Mouse (Mus musculus) hindbrain, postnatal 0 days (tissue): Measurements from ENCODE around the gene Nbr1. TPM values are rescaled to one million over a fixed set of nuclear protein-coding genes. Genes with fewer than 3 reads are reported as not detected.
"Not testable (repeated sequence)": the region's sequence is repeated elsewhere in the genome, so short reads cannot be mapped to it uniquely, and the experiment has no call there.

Experiments used
- ATAC-seq: fragments of 200-750 bp; cut with Nextera tagmentation; 2 replicates; pipeline ENCODE4 v1.8.0; 2017; ENCODE audit warnings: mild to moderate bottlenecking, moderate TSS enrichment, moderate library complexity
- DNase-seq: peaks from one replicate; pipeline ENCODE4 v3.0.0-alpha.2; 2015; ENCODE audit warnings: low spot score
- H3K27ac ChIP-seq: fragments of 300-500 bp; sonication (generic); 2 replicates; pipeline ENCODE4 v1.5.1; 2014; ENCODE audit warnings: mild to moderate bottlenecking
- H3K27me3 ChIP-seq: fragments of 300-500 bp; sonication (generic); 2 replicates; pipeline ENCODE4 v1.6.1; 2014; ENCODE audit warnings: low read length, mixed read lengths; ENCODE audit not compliant: insufficient read depth
- H3K36me3 ChIP-seq: fragments of 300-500 bp; sonication (generic); 2 replicates; pipeline ENCODE4 v1.6.1; 2014; ENCODE audit warnings: low read length, mixed read lengths; ENCODE audit not compliant: insufficient read depth
- H3K4me1 ChIP-seq: fragments of 300-500 bp; sonication (generic); 2 replicates; pipeline ENCODE4 v1.6.1; 2014; ENCODE audit warnings: antibody characterized with exemption, low read length, mixed read lengths; ENCODE audit not compliant: insufficient read depth
- H3K4me2 ChIP-seq: fragments of 300-500 bp; sonication (generic); 2 replicates; pipeline ENCODE4 v1.6.1; 2014; ENCODE audit warnings: low read depth, mild to moderate bottlenecking, low read length, moderate library complexity, mixed read lengths
- H3K4me3 ChIP-seq: fragments of 300-500 bp; sonication (generic); 2 replicates; pipeline ENCODE4 v1.5.1; 2014; ENCODE audit warnings: low read length
- H3K9ac ChIP-seq: fragments of 300-500 bp; sonication (generic); replicated peaks from 2 replicates; pipeline ENCODE4 v1.6.1; 2014; ENCODE audit warnings: mild to moderate bottlenecking, low read length, moderate library complexity, mixed read lengths
- H3K9me3 ChIP-seq: fragments of 300-500 bp; sonication (generic); 2 replicates; pipeline ENCODE4 v1.6.1; 2016; ENCODE audit warnings: low read length, mixed read lengths
- CTCF ChIP-seq: IDR thresholded peaks from 2 replicates; pipeline ENCODE4 v1.5.1; 2016; ENCODE audit warnings: antibody characterized with exemption, control low read depth, low read depth
- WGBS: fragments of 180-500 bp; shearing (Covaris S2); extraction: QIAGEN DNeasy Blood & Tissue Kit; methylation state at CpG from one replicate; pipeline ENCODE4 v1.1.7; 2014; 5-methylcytosine and 5-hydroxymethylcytosine counted together
- polyA plus RNA-seq: library from polyadenylated mRNA; unstranded; fragments of >200 nt; fragmentation: Nextera tagmentation; extraction: Ambion mirVana; gene quantifications from 2 replicates; pipeline ENCODE4 v1.2.1, GENCODE M21; 2015
- total RNA-seq: library from RNA; depleted of rRNA; stranded (reverse); fragments of >200 nt; gene quantifications from 2 replicates; pipeline ENCODE4 v1.2.3, GENCODE M21; 2014; rRNA removed

Gene Nbr1
- total and polyA plus RNA-seq, 2 experiments from 2014 or later: 53.9 to 152 TPM

GRCm38 (mm10) chr11:101618596-101618995, 66.6 kb downstream of the Nbr1 start:
- no peak overlapping the region for H3K27ac ChIP-seq
- no peaks in the 10 kb centered on the region for H3K36me3 ChIP-seq
- H3K27me3 ChIP-seq: no peaks in the 10 kb centered on the region
- no peak overlapping the region for H3K4me3 ChIP-seq
- peaks cover 11% of the 10 kb centered on the region; the same call in 1 of the 2 replicates for H3K4me1 ChIP-seq
- no peak overlapping the region for H3K4me2 ChIP-seq
- DNase-seq: no peak
- H3K9ac ChIP-seq: no peak overlapping the region
- WGBS: 79% methylated on average over 3 of the region's 3 CpGs
- TF ChIP-seq CTCF: no peak
- no peaks in the 10 kb centered on the region for H3K9me3 ChIP-seq
- ATAC-seq: no peak

GRCm38 (mm10) chr11:101620022-101620655, 68.2 kb downstream of the Nbr1 start:
- 90% methylated on average over 11 of the region's 11 CpGs for WGBS
- not testable (repeated sequence) for H3K27me3 ChIP-seq, H3K9me3 ChIP-seq, H3K4me3 ChIP-seq, DNase-seq, H3K4me2 ChIP-seq, H3K27ac ChIP-seq, H3K9ac ChIP-seq, ATAC-seq, H3K36me3 ChIP-seq
- peaks cover 11% of the 10 kb centered on the region; the same call in 1 of the 2 replicates for H3K4me1 ChIP-seq

- H3K4me2 ChIP-seq: peak overlapping the region; percentile 86
Observed at GRCm38 (mm10) chr11:101626649-101626994, 74.7 kb downstream of the Nbr1 start.

GRCm38 (mm10) chr11:101626995-101627856, 75.3 kb downstream of the Nbr1 start, which contains the start of gene Rdm1:
Rdm1 (plus strand) TSS chr11:101627195.
- Histone ChIP-seq H3K27me3 (no peaks in the 10 kb centered on the region), H3K36me3 (no peaks in the 10 kb centered on the region), H3K4me2 (peak within 1 kb of the TSS; percentile 86), H3K4me3 (peak within 1 kb of the TSS; percentile 55), H3K4me1 (peaks cover 5% of the 10 kb centered on the region; the same call in 1 of the 2 replicates), H3K9me3 (no peaks in the 10 kb centered on the region), H3K27ac (peak within 1 kb of the TSS; percentile 94), H3K9ac (peak within 1 kb of the TSS; percentile 50)
- DNase-seq (peak; percentile 90), ATAC-seq (peak; percentile 92)
- under 1% methylated on average over 33 of the region's 34 CpGs for WGBS
- no peak for TF ChIP-seq CTCF

More at GRCm38 (mm10) chr11:101626649-101626994, 74.7 kb downstream of the Nbr1 start:
- Histone ChIP-seq H3K27ac (peak overlapping the region; percentile 94), H3K36me3 (no peaks in the 10 kb centered on the region), H3K4me3 (peak overlapping the region; percentile 36), H3K27me3 (no peaks in the 10 kb centered on the region), H3K4me1 (peaks cover 5% of the 10 kb centered on the region; the same call in 1 of the 2 replicates), H3K9me3 (no peaks in the 10 kb centered on the region), H3K9ac (peak overlapping the region; percentile 28)
- no peak for TF ChIP-seq CTCF
- WGBS: 4% methylated on average over 8 of the region's 8 CpGs
- no peak for DNase-seq
- peak; percentile 22 for ATAC-seq

- no peaks in the 10 kb centered on the region for H3K27me3 ChIP-seq
- ATAC-seq (peak; percentile 70), DNase-seq (peak; percentile 94)
- peak overlapping the region; percentile 50 for H3K9ac ChIP-seq
- no peak for TF ChIP-seq CTCF
- peak overlapping the region; percentile 86 for H3K4me2 ChIP-seq
- WGBS: under 1% methylated on average over 33 of the region's 33 CpGs
- H3K27ac ChIP-seq: peak overlapping the region; percentile 88
- H3K36me3 ChIP-seq: no peaks in the 10 kb centered on the region
- H3K4me3 ChIP-seq: peak overlapping the region; percentile 55
- no peaks in the 10 kb centered on the region for H3K9me3 ChIP-seq
- H3K4me1 ChIP-seq: peaks cover 5% of the 10 kb centered on the region; the same call in 1 of the 2 replicates
Observed at GRCm38 (mm10) chr11:101627857-101628559, 76.1 kb downstream of the Nbr1 start.

- Histone ChIP-seq H3K4me2 (peak overlapping the region; percentile 86), H3K4me3 (peak overlapping the region; percentile 55; the same call in 1 of the 2 replicates)
- H3K9ac ChIP-seq, H3K9me3 ChIP-seq, H3K4me1 ChIP-seq, H3K27ac ChIP-seq, H3K27me3 ChIP-seq, ATAC-seq, H3K36me3 ChIP-seq, DNase-seq: not testable (repeated sequence)
- 76% methylated on average over 4 of the region's 5 CpGs for WGBS
Observed at GRCm38 (mm10) chr11:101628733-101629417, 76.9 kb downstream of the Nbr1 start.

Other genes with a start within 250 kb of the Nbr1 start
- 71.1 and 95.3 TPM in 2 replicates for gene Becn1, start 249.9 kb upstream of the Nbr1 start, total RNA-seq
- 140 and 145 TPM in 2 replicates for gene Becn1, start 249.9 kb upstream of the Nbr1 start, polyA plus RNA-seq
- gene Psme3, start 235.9 kb upstream of the Nbr1 start, total RNA-seq: 68.3 and 71.1 TPM in 2 replicates
- 78.2 and 83.9 TPM in 2 replicates for gene Psme3, start 235.9 kb upstream of the Nbr1 start, polyA plus RNA-seq
- gene Aoc2, start 227.1 kb upstream of the Nbr1 start, total RNA-seq: 3.8 and 4.1 TPM in 2 replicates
- 0.59 and 0.63 TPM in 2 replicates for gene Aoc2, start 227.1 kb upstream of the Nbr1 start, polyA plus RNA-seq
- gene Aoc3, start 221.5 kb upstream of the Nbr1 start, total RNA-seq: 0.36 and 0.47 TPM in 2 replicates
- gene Aoc3, start 221.5 kb upstream of the Nbr1 start, polyA plus RNA-seq: 0.10 and 0.16 TPM in 2 replicates
- 0.26 TPM in 1 of 2 replicates, not detected in the other for gene G6pc, start 184.6 kb upstream of the Nbr1 start, total RNA-seq
- gene G6pc, start 184.6 kb upstream of the Nbr1 start, polyA plus RNA-seq: not detected in 2 replicates
- gene Aarsd1, start 134.5 kb upstream of the Nbr1 start, total RNA-seq: 62.5 and 69.4 TPM in 2 replicates
- 89.9 and 91.6 TPM in 2 replicates for gene Aarsd1, start 134.5 kb upstream of the Nbr1 start, polyA plus RNA-seq
- gene Gm27029, start 127.4 kb upstream of the Nbr1 start, total RNA-seq: 2.2 TPM in 1 of 2 replicates, not detected in the other
- 4.7 and 6.4 TPM in 2 replicates for gene Gm27029, start 127.4 kb upstream of the Nbr1 start, polyA plus RNA-seq
- 11.6 and 12.4 TPM in 2 replicates for gene Rundc1, start 127.1 kb upstream of the Nbr1 start, total RNA-seq
- gene Rundc1, start 127.1 kb upstream of the Nbr1 start, polyA plus RNA-seq: 21.4 and 22.7 TPM in 2 replicates
- gene Ptges3l, start 126.8 kb upstream of the Nbr1 start, total RNA-seq: 0.31 and 0.58 TPM in 2 replicates
- 3.8 and 4.6 TPM in 2 replicates for gene Ptges3l, start 126.8 kb upstream of the Nbr1 start, polyA plus RNA-seq
- gene Rpl27, start 109.9 kb upstream of the Nbr1 start, total RNA-seq: 535 and 538 TPM in 2 replicates
- gene Rpl27, start 109.9 kb upstream of the Nbr1 start, polyA plus RNA-seq: 276 and 282 TPM in 2 replicates
- 3.9 and 4.2 TPM in 2 replicates for gene Ifi35, start 103.7 kb upstream of the Nbr1 start, total RNA-seq
- 5.3 and 5.8 TPM in 2 replicates for gene Ifi35, start 103.7 kb upstream of the Nbr1 start, polyA plus RNA-seq
- 103 and 140 TPM in 2 replicates for gene Rnd2, start 87.2 kb upstream of the Nbr1 start, total RNA-seq
- gene Rnd2, start 87.2 kb upstream of the Nbr1 start, polyA plus RNA-seq: 143 and 154 TPM in 2 replicates
- gene Vat1, start 85.9 kb upstream of the Nbr1 start, total RNA-seq: 290 and 295 TPM in 2 replicates
- 106 and 114 TPM in 2 replicates for gene Vat1, start 85.9 kb upstream of the Nbr1 start, polyA plus RNA-seq
- gene Brca1, start 194 bp upstream of the Nbr1 start, total RNA-seq: 6.7 and 8.5 TPM in 2 replicates
- gene Brca1, start 194 bp upstream of the Nbr1 start, polyA plus RNA-seq: 2.3 and 2.4 TPM in 2 replicates
- 2.6 and 5.2 TPM in 2 replicates for gene Tmem106a, start 30.1 kb downstream of the Nbr1 start, total RNA-seq
- 5.1 and 5.3 TPM in 2 replicates for gene Tmem106a, start 30.1 kb downstream of the Nbr1 start, polyA plus RNA-seq
- gene Gm11634, start 47.1 kb downstream of the Nbr1 start, total RNA-seq: not detected in 2 replicates
- not detected in 2 replicates for gene Gm11634, start 47.1 kb downstream of the Nbr1 start, polyA plus RNA-seq
- gene Rdm1, start 75.0 kb downstream of the Nbr1 start, total RNA-seq: 12.4 and 15.2 TPM in 2 replicates
- gene Rdm1, start 75.0 kb downstream of the Nbr1 start, polyA plus RNA-seq: 13.8 and 15.9 TPM in 2 replicates
- gene Arl4d, start 113.4 kb downstream of the Nbr1 start, total RNA-seq: 5.7 and 6.5 TPM in 2 replicates
- 6.2 TPM in 2 replicates for gene Arl4d, start 113.4 kb downstream of the Nbr1 start, polyA plus RNA-seq
- 19.0 and 24.1 TPM in 2 replicates for gene Dhx8, start 180.8 kb downstream of the Nbr1 start, total RNA-seq
- gene Dhx8, start 180.8 kb downstream of the Nbr1 start, polyA plus RNA-seq: 25.6 and 30.6 TPM in 2 replicates
- 47.7 and 56.9 TPM in 2 replicates for gene Etv4, start 233.2 kb downstream of the Nbr1 start, total RNA-seq
- gene Etv4, start 233.2 kb downstream of the Nbr1 start, polyA plus RNA-seq: 22.5 and 30.2 TPM in 2 replicates